Mouse (Mus musculus) telencephalon, adult 2 months (tissue): ENCODE measurements around the gene Lpin2.

ENCODE experiments used
- DNase-seq: peaks from one replicate; pipeline ENCODE4 v3.0.0-alpha.2; 2011; ENCODE audit warnings: low read depth, low spot score

Lpin2 gene

GRCm38 (mm10) chr17:71182211-71182721 is at the start of gene Lpin2:
Gene Lpin2, plus strand, starts transcription at chr17:71182560.
- DNase-seq: peak; percentile 17

DNA sequence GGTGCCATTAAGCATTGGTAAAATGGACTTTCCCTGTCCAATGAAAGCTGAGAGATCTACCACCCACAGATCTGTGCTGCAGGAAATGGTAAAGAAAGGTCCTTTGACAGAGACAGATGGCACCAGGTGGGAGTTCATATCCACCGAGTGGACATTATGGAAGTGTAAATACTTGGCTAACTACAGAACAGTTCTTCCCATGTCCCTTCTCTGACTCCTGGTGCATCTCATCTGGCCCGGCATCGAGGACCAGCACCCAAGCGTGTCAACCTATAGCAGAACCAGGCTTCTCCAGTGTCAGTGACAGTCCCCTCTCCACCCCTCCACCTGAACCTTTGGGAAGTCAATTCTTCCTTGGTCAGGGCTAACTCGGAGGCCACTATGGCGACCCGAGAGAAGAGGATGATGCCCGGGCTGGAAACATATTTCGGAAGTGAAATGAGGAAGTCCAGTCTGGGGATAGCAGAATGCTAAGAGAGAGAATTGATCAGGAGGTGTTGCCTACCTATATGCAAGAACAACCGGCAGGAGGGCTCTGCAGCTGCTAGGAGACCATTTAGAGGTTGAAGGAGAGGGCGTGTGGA is 49.4 kb upstream of the Lpin2 start:
- no peak for DNase-seq

DNA sequence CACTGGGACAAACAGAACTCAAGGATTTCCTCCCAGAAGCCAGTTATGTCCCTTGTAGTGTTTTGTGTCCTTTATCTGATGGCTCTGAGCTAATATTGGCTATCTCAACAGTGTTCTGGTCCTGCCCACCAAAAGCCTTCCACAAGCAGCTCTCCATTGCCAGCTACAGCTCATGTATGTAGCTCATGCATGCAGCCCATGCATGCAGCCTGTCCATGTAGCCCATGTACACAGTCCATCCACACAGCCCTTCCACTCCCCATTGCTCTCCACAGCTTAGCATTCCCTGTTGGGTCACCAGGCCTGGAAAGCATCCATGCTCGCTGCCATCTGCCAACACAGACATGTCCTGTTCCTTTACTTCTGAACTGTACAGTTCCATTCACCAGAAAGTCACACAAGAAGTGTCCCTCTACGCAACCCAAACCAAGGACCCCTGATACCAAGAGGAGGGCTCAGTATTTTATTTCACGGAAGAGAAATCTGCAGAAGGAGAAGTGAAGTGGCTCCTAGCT is 47.9 kb upstream of the Lpin2 start:
- no peak for DNase-seq

DNA sequence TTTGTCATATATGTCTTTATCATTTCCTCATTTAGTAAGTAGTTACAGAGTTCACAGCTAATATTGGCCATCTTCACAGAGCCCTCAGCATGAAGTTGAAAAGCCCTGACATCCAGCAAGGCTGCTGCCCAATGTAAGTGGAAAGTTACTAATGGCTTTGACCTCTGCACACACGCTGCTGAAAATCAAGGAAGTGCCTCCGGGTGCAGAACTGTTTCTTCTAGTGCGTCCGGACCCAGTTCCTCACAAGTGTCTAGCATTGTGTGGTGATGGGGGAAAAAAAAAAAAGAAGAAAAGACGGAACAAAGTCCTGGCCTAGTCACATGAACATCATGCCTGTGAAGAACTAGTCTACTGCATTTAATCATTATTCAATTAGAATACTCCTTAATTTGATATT is 47.3 kb upstream of the Lpin2 start:
- peak; percentile 26 for DNase-seq

DNA sequence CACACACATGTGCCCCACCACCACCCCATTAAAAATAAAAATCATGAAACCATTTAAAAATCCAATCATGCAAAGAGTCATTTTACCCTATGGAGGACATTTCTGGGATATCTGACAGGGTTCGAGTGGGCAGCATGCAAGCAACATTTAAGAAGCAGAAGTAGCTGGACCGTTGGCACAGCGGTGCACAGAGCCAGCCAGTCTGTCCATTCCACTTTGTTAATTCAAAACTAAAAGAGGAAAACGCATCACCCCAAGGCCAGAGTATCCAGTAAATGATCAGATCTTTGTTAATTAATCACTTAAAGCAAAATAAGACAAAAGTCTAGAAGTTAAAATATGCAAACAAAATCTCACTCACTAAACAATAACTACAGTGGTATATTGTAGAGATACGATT is 46.5 kb upstream of the Lpin2 start:
- no peak for DNase-seq

DNA sequence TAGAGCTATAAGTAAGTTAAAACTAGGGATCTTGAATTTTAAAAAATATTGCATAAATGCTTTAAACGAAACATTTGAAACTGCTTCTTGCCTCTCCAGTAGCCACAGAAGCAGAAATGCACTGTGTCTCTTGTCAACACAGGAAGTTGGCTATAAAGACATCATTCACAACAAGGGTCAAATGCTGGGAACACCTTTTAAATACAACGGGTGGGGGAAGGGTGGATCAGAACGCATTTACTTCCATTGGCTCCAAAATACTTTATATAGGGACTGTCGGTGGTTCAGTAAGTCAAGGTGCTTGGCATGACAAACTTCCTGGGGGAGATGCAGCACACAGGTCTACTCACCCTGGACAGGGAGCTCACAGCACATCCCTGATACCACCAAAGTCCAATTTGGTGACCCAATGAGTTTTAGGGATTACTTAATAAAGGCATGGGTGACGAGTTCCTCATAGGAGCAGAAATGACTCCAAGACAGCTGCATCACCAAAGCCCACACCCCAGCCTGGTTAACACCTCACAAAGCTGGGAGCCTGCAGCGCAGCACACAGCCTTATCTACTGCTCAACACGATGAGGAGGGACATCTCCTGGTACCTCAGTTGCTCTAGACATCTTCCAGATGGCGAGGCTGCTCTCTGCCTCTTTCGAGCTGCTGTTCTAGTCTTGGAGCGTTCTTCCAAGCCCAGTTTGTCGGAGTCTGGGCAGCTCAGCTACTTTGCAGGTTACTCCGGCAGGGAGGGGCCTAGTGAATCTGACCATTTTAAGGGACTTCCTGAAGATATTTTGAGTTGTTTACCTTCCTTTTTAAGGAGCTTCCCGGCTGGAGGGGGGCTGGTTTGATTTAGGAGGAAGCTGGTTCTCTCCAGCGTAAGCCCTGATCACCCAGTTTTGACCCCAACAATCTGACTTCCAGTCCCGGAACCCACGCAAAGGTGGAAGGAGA is 45.7 kb upstream of the Lpin2 start:
- DNase-seq: no peak

- DNase-seq: no peak
These were observed 45.0 kb upstream of the Lpin2 start for GRCm38 (mm10) chr17:71137334-71137721.

DNA sequence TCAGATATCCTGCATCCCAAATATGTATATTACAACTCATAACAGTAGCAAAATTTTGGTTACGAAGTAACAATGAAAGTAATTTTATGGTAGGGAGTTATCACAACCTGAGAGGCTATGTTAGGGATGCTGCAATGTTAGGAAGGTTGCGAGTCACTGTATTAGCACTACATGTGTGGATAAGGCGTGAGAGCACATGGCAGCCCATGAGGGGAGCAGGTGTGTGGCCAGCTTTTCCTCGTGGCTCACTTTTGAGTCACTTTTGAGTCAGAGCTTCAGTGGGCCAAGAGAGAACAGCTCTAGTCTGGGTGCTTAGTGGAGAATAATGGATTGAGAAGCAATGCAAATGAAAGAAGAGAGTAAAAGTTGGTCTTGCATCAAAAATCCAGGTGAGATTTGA is 40.3 kb upstream of the Lpin2 start:
- no peak for DNase-seq

- DNase-seq: no peak
These were observed 39.2 kb upstream of the Lpin2 start for GRCm38 (mm10) chr17:71143155-71143554.

DNA sequence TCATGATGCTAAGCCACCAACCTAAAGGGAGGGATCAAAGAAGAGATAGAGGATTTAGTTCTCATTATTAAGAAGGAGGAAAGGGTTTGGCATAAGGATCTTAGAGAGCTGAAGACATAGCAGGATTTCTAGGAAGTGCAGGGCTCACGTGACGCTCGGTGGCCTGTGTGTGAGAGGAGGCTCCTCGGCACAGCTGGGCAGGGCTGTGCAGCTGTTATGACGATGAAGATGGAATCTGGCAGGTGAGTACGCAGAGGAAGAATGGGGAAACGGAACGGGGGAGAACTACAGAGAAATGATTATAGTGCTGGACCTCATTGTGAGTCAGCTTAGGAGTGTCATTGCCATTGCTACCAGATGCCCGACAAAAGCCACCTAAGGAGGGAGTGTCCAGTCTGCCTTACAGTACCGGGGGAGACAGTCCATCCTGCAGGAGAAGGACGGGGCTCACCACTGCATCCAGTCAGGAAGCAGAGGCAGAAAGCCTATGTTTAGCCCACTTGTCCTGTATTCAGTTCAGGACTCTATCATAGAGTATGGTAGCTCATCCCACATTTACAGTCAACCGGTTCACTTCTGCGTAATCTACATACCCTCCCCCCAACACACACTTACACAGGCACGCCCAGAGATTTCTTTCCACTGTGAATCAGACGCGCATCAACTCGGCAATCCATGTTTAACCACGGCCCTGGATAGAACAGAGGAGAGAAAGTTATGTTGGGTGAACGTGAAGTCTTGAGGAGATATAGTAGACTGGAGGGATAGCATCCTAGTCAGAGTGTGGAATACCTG is 37.8 kb upstream of the Lpin2 start:
- DNase-seq: no peak

GRCm38 (mm10) chr17:71145248-71145961 is 37.0 kb upstream of the Lpin2 start:
- no peak for DNase-seq

- DNase-seq: no peak
These were observed 29.0 kb upstream of the Lpin2 start for GRCm38 (mm10) chr17:71153356-71153755.

DNA sequence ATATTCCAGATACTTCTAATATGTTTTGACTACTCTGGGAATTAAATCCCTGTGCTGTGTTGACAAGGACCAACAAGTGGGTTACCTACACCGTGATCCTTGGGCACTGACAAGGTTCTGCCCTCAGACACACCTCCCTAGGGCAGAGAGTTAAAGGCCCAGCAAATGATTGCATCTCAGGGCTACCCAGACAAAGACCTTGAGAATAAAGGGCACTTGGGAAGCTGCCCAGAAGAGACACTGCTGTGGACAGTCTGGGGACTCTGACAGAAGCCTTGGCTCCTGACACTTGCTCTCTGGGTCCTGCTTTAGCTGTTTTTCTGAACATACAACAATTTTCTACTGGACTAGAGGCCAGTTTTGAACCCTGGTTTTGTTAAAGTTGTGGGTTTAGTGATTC is 27.1 kb upstream of the Lpin2 start:
- DNase-seq: no peak

GRCm38 (mm10) chr17:71159152-71159567 is 23.2 kb upstream of the Lpin2 start:
- no peak for DNase-seq

GRCm38 (mm10) chr17:71159720-71160119 is 22.6 kb upstream of the Lpin2 start:
- no peak for DNase-seq

DNA sequence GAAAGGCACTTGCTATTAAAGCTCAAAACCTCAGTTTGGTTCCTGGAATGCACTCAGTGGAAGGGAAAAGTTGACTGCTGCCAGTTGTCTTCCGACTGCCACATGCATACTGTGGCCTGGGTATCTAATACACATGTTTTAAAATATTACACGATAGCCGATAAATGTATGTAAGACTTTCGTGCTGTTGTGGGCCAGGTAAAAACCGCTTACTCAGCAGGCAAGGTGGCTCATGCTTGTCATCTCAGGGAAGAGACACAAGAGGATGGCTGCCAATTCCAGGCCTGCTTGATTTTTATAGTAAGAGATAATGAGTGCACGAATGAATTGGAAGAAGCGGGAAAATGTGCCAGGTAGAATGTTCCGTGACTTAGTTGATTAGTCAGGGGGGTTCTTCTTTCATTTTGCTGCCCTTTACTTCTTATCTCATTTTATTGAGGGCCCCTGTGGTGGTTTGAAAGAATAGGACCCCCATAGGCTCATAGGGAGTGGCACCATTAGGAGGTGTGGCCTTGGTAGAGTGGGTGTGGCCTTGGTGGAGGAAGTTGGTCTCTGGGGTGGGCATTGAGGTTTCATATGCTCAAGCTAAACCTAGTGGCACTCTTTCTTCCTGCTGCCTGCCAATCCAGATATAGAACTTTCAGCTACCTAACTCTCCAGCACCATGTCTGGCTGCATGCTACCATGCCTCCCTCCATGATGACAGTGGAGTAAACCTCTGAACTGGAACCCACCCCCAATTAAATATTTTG is 21.9 kb upstream of the Lpin2 start:
- no peak for DNase-seq

DNA sequence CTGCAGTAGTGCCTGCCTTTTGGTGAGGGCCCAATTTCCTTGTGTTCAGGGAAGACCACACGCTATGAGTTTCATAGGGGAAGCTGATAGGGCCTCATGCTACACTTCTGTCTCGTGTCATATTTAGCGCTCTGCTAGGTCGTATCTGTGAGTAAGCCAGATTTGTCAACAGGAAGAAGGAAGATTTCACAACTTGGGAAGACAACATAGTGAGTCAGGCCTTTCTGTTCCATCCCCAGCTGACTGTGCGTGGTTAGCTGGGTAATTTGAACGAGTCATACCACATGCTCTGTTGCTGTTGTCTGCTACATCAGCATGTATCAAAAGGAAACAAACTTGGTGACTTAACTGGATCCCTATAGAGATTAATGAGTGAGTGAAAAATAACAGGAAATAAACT is 17.4 kb upstream of the Lpin2 start:
- DNase-seq: peak; percentile 64

GRCm38 (mm10) chr17:71168205-71168815 is 14.1 kb upstream of the Lpin2 start:
- DNase-seq: no peak

GRCm38 (mm10) chr17:71168846-71169245 is 13.5 kb upstream of the Lpin2 start:
- peak; percentile 45 for DNase-seq

DNA sequence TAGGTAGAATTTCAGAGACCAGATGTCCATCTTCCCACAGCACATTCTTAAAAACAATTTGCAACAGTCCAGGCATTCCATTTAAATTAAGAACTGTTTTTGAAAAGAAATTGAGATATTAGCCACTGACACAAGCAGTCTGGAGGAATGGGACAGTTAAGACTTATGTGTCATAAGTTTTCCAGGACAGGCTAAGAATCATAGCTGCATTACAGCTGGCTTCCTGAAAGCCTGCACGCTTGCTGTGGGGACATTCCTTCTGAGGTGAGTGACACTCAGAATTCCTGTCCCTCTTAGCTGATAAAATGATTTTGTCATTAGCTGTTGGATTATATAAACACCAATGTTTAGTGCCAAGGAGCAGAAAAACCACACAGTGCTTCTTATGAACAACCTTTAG is 12.7 kb upstream of the Lpin2 start:
- no peak for DNase-seq
